Mouse (Mus musculus): ENCODE data around the gene Slc39a2. TPM values are rescaled to one million over a fixed set of nuclear protein-coding genes. Genes with fewer than 3 reads are reported as not detected.

The Slc39a2 gene
- polyA plus RNA-seq, 1 experiment from 2014 or later = 0.98 TPM

- Histone ChIP-seq H3K36me3 (ENCODE audit: control insufficient read depth, insufficient read depth, low read length) (no peaks in the 10 kb centered on the region), H3K9ac (ENCODE audit: low read length) (no peak overlapping the region), H3K4me1 (ENCODE audit: control insufficient read depth, insufficient read depth, low read length) (no peaks in the 10 kb centered on the region), H3K27ac (ENCODE audit: low read length) (no peak overlapping the region), H3K27me3 (ENCODE audit: control insufficient read depth, insufficient read depth, low read length) (0 out of 2 replicates have a peak, but pooled peaks cover 3% of the 10 kb centered on the region), H3K4me2 (ENCODE audit: low read depth, low read length) (no peak overlapping the region), H3K4me3 (replicated peaks; ENCODE audit: low read length) (no peak overlapping the region), H3K9me3 (replicated peaks; ENCODE audit: control insufficient read depth, low read length) (no peaks in the 10 kb centered on the region)
- ATAC-seq (ENCODE audit: insufficient read depth, low FRiP score) = no peak
- WGBS = 75% methylated on average over 3 of the region's 3 CpGs
Measured at GRCm38 (mm10) chr14:51877517-51877916, 15.2 kb upstream of the Slc39a2 start.

- H3K27me3 ChIP-seq (ENCODE audit: control insufficient read depth, insufficient read depth, low read length) = no peaks in the 10 kb centered on the region
- no peaks in the 10 kb centered on the region for H3K9me3 ChIP-seq (replicated peaks; ENCODE audit: control insufficient read depth, low read length)
- H3K4me3 ChIP-seq (replicated peaks; ENCODE audit: low read length) = peak overlapping the region; percentile 87
- H3K27ac ChIP-seq (ENCODE audit: low read length) = peak overlapping the region; percentile 78
- WGBS = 0% methylated on average over 4 of the region's 4 CpGs
- H3K4me1 ChIP-seq (ENCODE audit: control insufficient read depth, insufficient read depth, low read length) = peaks cover 8% of the 10 kb centered on the region
- H3K9ac ChIP-seq (ENCODE audit: low read length) = no peak overlapping the region; the same call in 1 of the 2 replicates
- H3K36me3 ChIP-seq (ENCODE audit: control insufficient read depth, insufficient read depth, low read length) = peaks cover 10% of the 10 kb centered on the region
- H3K4me2 ChIP-seq (ENCODE audit: low read depth, low read length) = peak overlapping the region; percentile 94
- peak; percentile 31; the same call in 1 of the 2 replicates for ATAC-seq (ENCODE audit: insufficient read depth, low FRiP score)
Measured at GRCm38 (mm10) chr14:51883527-51884030, 9.1 kb upstream of the Slc39a2 start.

- H3K36me3 ChIP-seq (ENCODE audit: control insufficient read depth, insufficient read depth, low read length) = peaks cover 10% of the 10 kb centered on the region
- peak overlapping the region; percentile 60 for H3K9ac ChIP-seq (ENCODE audit: low read length)
- H3K4me2 ChIP-seq (ENCODE audit: low read depth, low read length) = peak overlapping the region; percentile 94
- H3K9me3 ChIP-seq (replicated peaks; ENCODE audit: control insufficient read depth, low read length) = no peaks in the 10 kb centered on the region
- peaks cover 8% of the 10 kb centered on the region for H3K4me1 ChIP-seq (ENCODE audit: control insufficient read depth, insufficient read depth, low read length)
- peak overlapping the region; percentile 87 for H3K4me3 ChIP-seq (replicated peaks; ENCODE audit: low read length)
- 2% methylated on average over 14 of the region's 14 CpGs for WGBS
- no peak; the same call in 1 of the 2 replicates for ATAC-seq (ENCODE audit: insufficient read depth, low FRiP score)
- H3K27ac ChIP-seq (ENCODE audit: low read length) = peak overlapping the region; percentile 78
- H3K27me3 ChIP-seq (ENCODE audit: control insufficient read depth, insufficient read depth, low read length) = no peaks in the 10 kb centered on the region
Measured at GRCm38 (mm10) chr14:51884031-51884544, 8.6 kb upstream of the Slc39a2 start.

GRCm38 (mm10) chr14:51884598-51885331, 7.9 kb upstream of the Slc39a2 start, which contains the start of gene Mettl17:
TSS of gene Mettl17 (plus strand) at chr14:51884842.
- Histone ChIP-seq H3K9ac (ENCODE audit: low read length) (peak within 1 kb of the TSS; percentile 83), H3K27me3 (ENCODE audit: control insufficient read depth, insufficient read depth, low read length) (no peaks in the 10 kb centered on the region), H3K4me3 (replicated peaks; ENCODE audit: low read length) (peak within 1 kb of the TSS; percentile 87), H3K27ac (ENCODE audit: low read length) (peak within 1 kb of the TSS; percentile 88), H3K9me3 (replicated peaks; ENCODE audit: control insufficient read depth, low read length) (no peaks in the 10 kb centered on the region), H3K4me2 (ENCODE audit: low read depth, low read length) (peak within 1 kb of the TSS; percentile 94), H3K36me3 (ENCODE audit: control insufficient read depth, insufficient read depth, low read length) (peaks cover 10% of the 10 kb centered on the region), H3K4me1 (ENCODE audit: control insufficient read depth, insufficient read depth, low read length) (peaks cover 8% of the 10 kb centered on the region)
- peak; percentile 96 for ATAC-seq (ENCODE audit: insufficient read depth, low FRiP score)
- WGBS = under 1% methylated on average over 43 of the region's 43 CpGs

- H3K27ac ChIP-seq (ENCODE audit: low read length) = no peak overlapping the region
- 0 out of 2 replicates have a peak overlapping the region, but pooled peaks have one; percentile 3 for H3K9ac ChIP-seq (ENCODE audit: low read length)
- ATAC-seq (ENCODE audit: insufficient read depth, low FRiP score) = no peak
- no peaks in the 10 kb centered on the region for H3K27me3 ChIP-seq (ENCODE audit: control insufficient read depth, insufficient read depth, low read length)
- peaks cover 12% of the 10 kb centered on the region for H3K36me3 ChIP-seq (ENCODE audit: control insufficient read depth, insufficient read depth, low read length)
- H3K4me1 ChIP-seq (ENCODE audit: control insufficient read depth, insufficient read depth, low read length) = peaks cover 8% of the 10 kb centered on the region
- H3K4me3 ChIP-seq (replicated peaks; ENCODE audit: low read length) = peak overlapping the region; percentile 87
- H3K4me2 ChIP-seq (ENCODE audit: low read depth, low read length) = peak overlapping the region; percentile 94
- H3K9me3 ChIP-seq (replicated peaks; ENCODE audit: control insufficient read depth, low read length) = no peaks in the 10 kb centered on the region
- WGBS = 67% methylated on average over 6 of the region's 6 CpGs
Measured at GRCm38 (mm10) chr14:51886051-51886450, 6.6 kb upstream of the Slc39a2 start.

GRCm38 (mm10) chr14:51889833-51890232, 2.9 kb upstream of the Slc39a2 start:
- H3K4me3 ChIP-seq (replicated peaks; ENCODE audit: low read length) = no peak overlapping the region
- H3K36me3 ChIP-seq (ENCODE audit: control insufficient read depth, insufficient read depth, low read length) = peaks cover 21% of the 10 kb centered on the region
- peaks cover 8% of the 10 kb centered on the region for H3K4me1 ChIP-seq (ENCODE audit: control insufficient read depth, insufficient read depth, low read length)
- ATAC-seq (ENCODE audit: insufficient read depth, low FRiP score) = no peak
- no peaks in the 10 kb centered on the region for H3K9me3 ChIP-seq (replicated peaks; ENCODE audit: control insufficient read depth, low read length)
- H3K4me2 ChIP-seq (ENCODE audit: low read depth, low read length) = no peak overlapping the region
- no peak overlapping the region for H3K27ac ChIP-seq (ENCODE audit: low read length)
- H3K9ac ChIP-seq (ENCODE audit: low read length) = no peak overlapping the region
- H3K27me3 ChIP-seq (ENCODE audit: control insufficient read depth, insufficient read depth, low read length) = no peaks in the 10 kb centered on the region
- 88% methylated on average over 6 of the region's 6 CpGs for WGBS

- H3K27ac ChIP-seq (ENCODE audit: low read length) = peak overlapping the region; percentile 46; the same call in 1 of the 2 replicates
- WGBS = 24% methylated on average over 10 of the region's 10 CpGs
- no peaks in the 10 kb centered on the region for H3K9me3 ChIP-seq (replicated peaks; ENCODE audit: control insufficient read depth, low read length)
- H3K9ac ChIP-seq (ENCODE audit: low read length) = no peak overlapping the region
- no peak overlapping the region for H3K4me2 ChIP-seq (ENCODE audit: low read depth, low read length)
- no peaks in the 10 kb centered on the region for H3K27me3 ChIP-seq (ENCODE audit: control insufficient read depth, insufficient read depth, low read length)
- no peaks in the 10 kb centered on the region for H3K4me1 ChIP-seq (ENCODE audit: control insufficient read depth, insufficient read depth, low read length)
- ATAC-seq (ENCODE audit: insufficient read depth, low FRiP score) = peak; percentile 82
- no peak overlapping the region for H3K4me3 ChIP-seq (replicated peaks; ENCODE audit: low read length)
- H3K36me3 ChIP-seq (ENCODE audit: control insufficient read depth, insufficient read depth, low read length) = peaks cover 11% of the 10 kb centered on the region; the same call in 1 of the 2 replicates
Measured at GRCm38 (mm10) chr14:51893094-51893794, 555 bp downstream of the Slc39a2 start.

- 51% methylated on average over 3 of the region's 3 CpGs for WGBS
Measured at GRCm38 (mm10) chr14:51893809-51894208, 1.1 kb downstream of the Slc39a2 start.

More at GRCm38 (mm10) chr14:51893809-51894208, 1.1 kb downstream of the Slc39a2 start:
- no peak for ATAC-seq (ENCODE audit: insufficient read depth, low FRiP score)
- H3K4me1 ChIP-seq (ENCODE audit: control insufficient read depth, insufficient read depth, low read length) = no peaks in the 10 kb centered on the region
- H3K9ac ChIP-seq (ENCODE audit: low read length) = no peak overlapping the region
- no peak overlapping the region for H3K27ac ChIP-seq (ENCODE audit: low read length)
- H3K36me3 ChIP-seq (ENCODE audit: control insufficient read depth, insufficient read depth, low read length) = peaks cover 11% of the 10 kb centered on the region; the same call in 1 of the 2 replicates
- no peaks in the 10 kb centered on the region for H3K27me3 ChIP-seq (ENCODE audit: control insufficient read depth, insufficient read depth, low read length)
- no peak overlapping the region for H3K4me3 ChIP-seq (replicated peaks; ENCODE audit: low read length)
- H3K4me2 ChIP-seq (ENCODE audit: low read depth, low read length) = no peak overlapping the region
- H3K9me3 ChIP-seq (replicated peaks; ENCODE audit: control insufficient read depth, low read length) = no peaks in the 10 kb centered on the region

Data from stomach, embryonic 16.5 days (tissue).